Mouse (Mus musculus) gastrocnemius, adult 18-20 months (tissue): ENCODE measurements around the gene Leng9. TPM values are rescaled to one million over a fixed set of nuclear protein-coding genes. Genes with fewer than 3 reads are reported as not detected.
"Not testable (repeated sequence)": the region's sequence is repeated elsewhere in the genome, so short reads cannot be mapped to it uniquely, and the experiment has no call there.

Experiments
- DNase-seq: peaks from one replicate; pipeline ENCODE4 v3.0.0; 2021; ENCODE audit warnings: low spot score
- long read RNA-seq, 2 experiments: library from polyadenylated mRNA; stranded (forward); transcript quantifications; one replicate each; pipeline ENCODE4 v2.0.0; 2021
- total RNA-seq, 2 experiments: library from RNA; stranded (reverse); gene quantifications; 2 replicates each; pipeline ENCODE4 v1.2.3; 2021

Gene Leng9
- 1 to 10 TPM; 1.8 to 2.2 TPM for total RNA-seq
- long read RNA-seq, experiment 1, partial matches to known transcripts, result 0 of 3 reads
- long read RNA-seq, experiment 1, other reads (novel, unspliced or antisense), result 0 of 3 reads
- long read RNA-seq, experiment 2, partial matches to known transcripts, result 0 of 4 reads
- long read RNA-seq, experiment 2, other reads (novel, unspliced or antisense), result 0 of 4 reads

- DNase-seq, result peak; percentile 41
Observed at GRCm38 (mm10) chr7:4150059-4150541, at the start of gene Leng9. Gene Leng9, minus strand, starts transcription at chr7:4150374.

- no peak for DNase-seq
Observed at GRCm38 (mm10) chr7:4178438-4178837, 28.3 kb upstream of the Leng9 start.

- DNase-seq, result no peak
Observed at GRCm38 (mm10) chr7:4170193-4170938, 20.2 kb upstream of the Leng9 start.

- DNase-seq, result no peak
Observed at GRCm38 (mm10) chr7:4167098-4167497, 16.9 kb upstream of the Leng9 start.

GRCm38 (mm10) chr7:4165286-4165685 is 15.1 kb upstream of the Leng9 start:
- DNase-seq, result no peak

GRCm38 (mm10) chr7:4164090-4164910 is 14.1 kb upstream of the Leng9 start, which contains the start of gene Cdc42ep5:
Gene Cdc42ep5, minus strand, starts transcription at chr7:4164860.
- DNase-seq, result peak; percentile 44

GRCm38 (mm10) chr7:4163571-4164072 is 13.4 kb upstream of the Leng9 start:
- no peak for DNase-seq

- DNase-seq, result not testable (repeated sequence)
Observed at GRCm38 (mm10) chr7:4161596-4161995, 11.4 kb upstream of the Leng9 start.

- no peak for DNase-seq
Observed at GRCm38 (mm10) chr7:4154976-4155375, 4.8 kb upstream of the Leng9 start.

- DNase-seq, result no peak
Observed at GRCm38 (mm10) chr7:4154356-4154755, 4.2 kb upstream of the Leng9 start.

GRCm38 (mm10) chr7:4151241-4151640 is 1.1 kb upstream of the Leng9 start:
- no peak for DNase-seq

GRCm38 (mm10) chr7:4150811-4151221 is 642 bp upstream of the Leng9 start:
- peak; percentile 61 for DNase-seq

- DNase-seq, result peak; percentile 84
Observed at GRCm38 (mm10) chr7:4149209-4150054, 742 bp downstream of the Leng9 start.

GRCm38 (mm10) chr7:4148341-4149208 is 1.6 kb downstream of the Leng9 start:
- DNase-seq, result peak; percentile 42

GRCm38 (mm10) chr7:4147836-4148235 is 2.3 kb downstream of the Leng9 start:
- DNase-seq, result no peak

- DNase-seq, result no peak
Observed at GRCm38 (mm10) chr7:4147371-4147770, 2.8 kb downstream of the Leng9 start.

- DNase-seq, result no peak
Observed at GRCm38 (mm10) chr7:4146241-4147180, 3.7 kb downstream of the Leng9 start.

GRCm38 (mm10) chr7:4145552-4146190 is 4.5 kb downstream of the Leng9 start:
- peak; percentile 57 for DNase-seq
